Mouse (Mus musculus) right cerebral cortex, postnatal 36 days (tissue): Measurements from ENCODE around the gene Rgs3.

ENCODE experiments used
- DNase-seq, 2 experiments: peaks; one replicate each; pipeline ENCODE4 v3.0.0; 2022; ENCODE audit warnings: low spot score in 2 of 2, mixed read lengths in 1 of 2

Rgs3 gene

DNA sequence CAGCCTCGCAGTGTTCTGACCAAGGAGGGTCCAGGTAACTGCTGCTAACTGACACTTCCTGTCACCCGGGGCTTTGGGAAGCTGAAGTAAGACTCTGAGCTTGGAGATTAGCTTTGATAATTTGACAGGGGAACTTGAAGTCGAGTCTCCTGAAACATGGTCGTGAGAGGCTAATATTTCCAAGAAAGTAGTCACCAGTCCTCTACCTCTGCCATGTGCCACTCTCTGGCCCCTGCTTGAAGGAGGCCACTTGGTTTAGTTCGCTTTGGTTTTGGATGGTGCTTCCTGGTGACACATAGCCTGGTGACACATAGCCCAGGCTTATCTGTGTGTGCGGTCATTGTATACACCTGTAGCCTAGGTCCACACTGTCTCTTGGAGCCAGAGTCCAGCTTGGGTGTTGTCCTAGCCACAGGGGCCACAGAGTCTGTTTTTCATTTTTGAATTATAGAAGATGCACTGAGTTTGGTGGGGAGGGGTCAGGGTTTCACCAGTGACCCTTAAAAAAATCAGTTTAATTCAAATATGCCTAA, at the start of gene Rgs3:
TSS of gene Rgs3 (plus strand) at position 51 of the 533 bp plus-strand sequence.
- no peak for DNase-seq

DNA sequence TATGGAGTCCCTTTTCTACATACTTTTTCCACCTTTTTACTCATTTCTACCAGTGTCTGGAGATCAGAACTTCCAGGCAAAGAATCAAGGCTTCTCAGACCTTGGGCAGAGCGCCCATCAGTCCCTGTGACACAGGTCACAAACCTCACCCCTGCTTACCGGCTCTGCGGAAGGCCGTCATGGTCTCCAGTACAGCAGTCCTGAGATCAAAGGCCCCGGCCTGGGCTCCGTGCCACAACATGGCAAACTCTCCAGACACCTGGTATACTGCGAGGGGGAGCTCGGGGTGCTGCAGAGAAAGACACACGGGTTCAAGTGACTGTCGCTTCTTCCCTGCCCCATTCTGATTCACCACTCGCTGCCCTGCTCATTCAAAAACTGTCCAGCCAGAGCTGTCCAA, 49.7 kb upstream of the Rgs3 start:
- DNase-seq = no peak

DNA sequence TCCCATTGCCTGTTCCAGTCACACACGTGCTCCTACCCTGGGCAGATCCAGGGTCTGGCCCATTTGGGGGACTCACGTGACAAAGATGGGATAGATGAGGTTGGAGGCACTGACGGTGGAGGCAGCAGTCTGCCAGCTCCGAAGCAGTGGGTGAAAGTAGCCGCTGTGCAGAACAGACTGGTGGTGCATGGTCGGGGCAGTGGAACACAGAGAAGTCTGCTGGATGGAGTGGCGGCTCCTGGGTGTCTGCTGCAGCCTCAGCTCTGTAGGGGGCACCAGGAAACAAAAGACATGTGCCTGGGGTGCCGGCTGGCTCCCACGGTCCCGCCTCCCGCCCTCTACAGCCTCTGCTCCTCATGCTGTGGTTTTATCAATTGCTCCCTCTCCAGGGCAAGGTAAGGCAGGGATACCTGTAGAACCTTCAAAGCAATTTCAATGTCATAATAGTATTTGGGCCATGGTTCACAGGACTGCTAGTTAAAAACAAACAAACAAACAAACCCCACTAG, 45.6 kb upstream of the Rgs3 start:
- no peak for DNase-seq

DNA sequence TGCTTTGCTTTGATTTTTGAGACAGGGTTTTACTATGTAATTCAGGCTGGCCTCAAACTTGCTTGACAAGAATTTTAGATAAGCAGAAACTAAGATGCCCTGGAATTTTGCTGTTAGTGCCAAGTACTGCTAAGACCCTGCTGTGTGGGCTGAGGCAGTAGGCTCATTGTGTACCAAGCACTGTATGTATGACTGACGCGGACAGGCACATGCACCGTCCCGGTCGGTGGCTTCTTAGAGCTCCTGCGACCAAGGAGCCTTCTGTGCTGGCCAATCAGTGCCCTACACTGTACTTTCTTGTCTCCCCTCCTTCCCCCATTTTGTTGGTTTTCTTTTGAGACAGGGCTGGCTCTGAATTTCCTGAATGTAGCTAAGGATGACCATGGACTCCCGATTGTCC, 44.7 kb upstream of the Rgs3 start:
- DNase-seq = no peak

DNA sequence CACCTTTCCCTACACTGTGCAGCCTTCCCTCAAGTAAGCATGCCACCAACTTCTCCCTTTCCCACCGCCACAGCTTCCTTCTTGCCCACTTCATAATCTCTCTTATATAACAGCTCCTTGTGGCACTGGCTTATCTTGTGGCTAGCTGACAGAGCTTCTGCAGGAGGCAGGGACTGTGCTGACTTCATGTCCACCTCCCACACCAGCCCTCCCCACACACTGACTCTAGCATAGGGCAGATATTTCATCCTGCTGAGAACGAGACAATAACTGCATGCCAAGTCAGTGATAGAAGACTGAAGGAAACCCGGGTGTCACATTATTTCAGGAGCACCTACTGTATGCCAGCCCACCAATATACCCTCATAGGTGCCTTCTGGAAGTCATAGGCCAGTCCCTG, 44.2 kb upstream of the Rgs3 start:
- no peak for DNase-seq

DNA sequence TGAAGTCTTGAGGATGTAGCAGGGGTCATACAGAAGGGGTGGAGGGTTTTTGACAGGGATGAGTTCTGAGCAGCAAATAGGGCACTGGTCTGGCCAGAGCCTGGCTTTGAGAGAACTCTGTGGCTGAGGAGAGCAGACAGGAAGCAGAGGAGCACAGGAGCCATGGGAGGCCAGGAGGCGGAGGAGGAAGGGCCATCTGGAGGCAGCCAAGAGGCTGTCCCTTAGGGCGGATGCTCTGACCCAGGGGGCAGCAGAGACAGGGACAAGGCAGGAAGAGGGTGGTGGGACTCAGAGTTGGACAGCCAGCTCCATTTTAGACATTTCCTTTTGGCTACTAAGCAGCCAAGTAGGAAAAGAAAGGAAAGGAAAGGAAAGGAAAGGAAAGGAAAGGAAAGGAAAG, 43.6 kb upstream of the Rgs3 start:
- no peak for DNase-seq

DNA sequence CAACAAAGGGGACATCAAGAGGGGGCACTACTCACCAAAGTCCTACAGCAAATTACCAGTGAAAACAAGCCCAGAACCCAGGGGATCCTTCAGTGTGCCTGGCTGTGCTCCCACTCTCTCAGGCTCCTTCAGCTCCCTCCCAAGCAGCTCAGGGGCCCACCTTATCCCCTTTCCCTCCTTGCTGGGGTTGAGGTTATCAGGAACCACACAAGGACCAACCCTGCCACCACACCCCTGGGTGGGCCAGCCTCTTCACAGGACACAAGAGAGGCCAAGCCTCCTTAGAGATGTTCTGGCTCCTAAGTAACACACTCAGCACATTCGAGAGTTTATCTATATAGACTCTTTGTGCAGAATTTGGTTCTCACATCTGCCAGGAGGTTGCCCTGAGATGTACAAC, 43.1 kb upstream of the Rgs3 start:
- no peak for DNase-seq

DNA sequence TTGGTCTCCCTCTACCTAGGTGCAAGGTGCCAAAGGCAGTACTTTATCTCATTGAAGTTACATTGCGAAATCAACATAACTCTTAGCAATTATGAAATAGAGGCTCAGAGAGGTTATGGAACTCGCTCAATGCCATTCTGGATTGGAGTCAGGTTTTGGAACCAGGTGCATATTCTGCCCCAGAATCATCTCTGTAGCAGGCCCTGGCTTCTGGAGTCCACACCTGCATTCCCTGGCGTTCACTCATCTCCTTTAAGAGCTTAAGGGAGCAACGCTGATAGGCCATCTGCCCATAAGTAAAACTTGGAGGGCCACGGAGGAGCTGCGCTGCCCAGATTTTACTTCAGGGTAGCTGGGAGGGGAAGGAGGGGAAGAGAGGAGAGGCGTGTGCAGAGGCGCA, 42.6 kb upstream of the Rgs3 start:
- DNase-seq = no peak

DNA sequence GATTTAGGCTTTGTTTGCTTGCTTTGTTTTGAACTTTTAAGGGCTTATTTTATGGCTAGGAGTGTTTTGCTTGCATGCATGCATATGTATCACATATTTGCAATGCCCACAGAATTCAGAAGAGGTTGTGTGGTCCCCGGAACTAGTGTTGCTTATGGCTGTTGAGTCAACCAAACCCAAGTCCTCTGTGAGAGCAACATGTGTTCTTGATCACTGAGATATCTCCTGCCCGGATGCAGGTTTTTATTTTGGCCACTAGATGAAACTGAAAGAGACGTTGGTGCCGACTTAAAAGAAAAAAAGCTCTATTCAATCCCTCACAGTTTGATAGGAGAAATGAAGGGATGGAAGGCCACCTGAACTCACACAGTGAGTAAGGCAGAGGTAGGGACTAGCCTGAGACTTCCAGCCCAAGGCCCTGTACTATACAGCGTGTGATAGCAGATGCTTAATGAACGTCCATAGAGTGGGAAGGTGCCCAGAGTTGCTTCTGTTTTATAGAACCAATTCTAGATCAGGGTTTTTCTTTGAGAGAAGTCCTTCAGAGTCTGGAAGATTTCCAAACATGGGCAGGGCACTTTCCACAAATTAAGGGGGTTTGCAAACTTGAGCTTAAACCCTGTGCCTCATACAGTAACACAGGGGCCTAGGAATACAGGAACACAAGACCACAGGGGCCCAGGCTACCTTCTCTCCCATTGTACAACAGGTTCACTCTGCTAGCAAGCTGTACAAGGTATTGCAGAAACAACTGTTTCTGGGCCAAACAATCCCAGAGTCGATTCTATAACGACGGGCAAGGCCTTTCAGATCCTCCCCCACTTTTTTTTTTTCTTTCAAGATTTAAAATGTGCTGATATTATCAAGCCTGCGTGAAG, 41.9 kb upstream of the Rgs3 start:
- no peak for DNase-seq

DNA sequence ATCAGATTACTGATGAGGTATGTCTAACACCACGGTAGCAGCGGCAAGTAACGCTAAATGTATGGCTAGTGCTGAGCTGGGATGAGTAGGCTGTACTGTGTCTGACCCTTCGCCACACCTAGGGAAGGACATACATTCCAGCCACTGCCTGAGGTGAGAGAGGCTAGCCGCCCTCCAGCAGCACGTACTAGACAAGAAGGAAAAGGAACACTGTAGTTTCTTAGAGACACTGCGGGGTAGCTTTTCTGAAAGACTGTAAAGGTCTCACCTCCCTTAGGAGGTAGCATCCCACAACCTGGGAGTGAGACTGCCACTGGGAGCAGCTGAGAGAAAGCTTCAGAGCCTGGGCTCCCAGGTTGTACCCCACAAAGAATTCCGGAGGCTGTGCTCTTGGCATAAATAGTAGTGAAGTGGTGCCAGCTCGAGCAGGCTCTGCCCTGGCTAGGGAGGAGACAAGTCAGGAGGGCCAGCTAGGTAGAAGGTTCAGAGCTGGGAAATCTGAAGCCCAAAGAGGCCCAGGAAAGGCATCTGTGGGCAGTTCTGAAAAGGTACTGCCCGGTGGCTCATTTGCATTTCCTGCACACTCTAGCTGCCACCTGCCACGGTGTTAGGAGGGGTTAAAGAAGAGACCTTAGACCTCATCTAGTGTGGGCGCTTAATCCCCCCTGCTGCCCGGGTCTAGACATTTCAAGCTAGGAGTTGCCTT, 41.1 kb upstream of the Rgs3 start:
- no peak for DNase-seq

DNA sequence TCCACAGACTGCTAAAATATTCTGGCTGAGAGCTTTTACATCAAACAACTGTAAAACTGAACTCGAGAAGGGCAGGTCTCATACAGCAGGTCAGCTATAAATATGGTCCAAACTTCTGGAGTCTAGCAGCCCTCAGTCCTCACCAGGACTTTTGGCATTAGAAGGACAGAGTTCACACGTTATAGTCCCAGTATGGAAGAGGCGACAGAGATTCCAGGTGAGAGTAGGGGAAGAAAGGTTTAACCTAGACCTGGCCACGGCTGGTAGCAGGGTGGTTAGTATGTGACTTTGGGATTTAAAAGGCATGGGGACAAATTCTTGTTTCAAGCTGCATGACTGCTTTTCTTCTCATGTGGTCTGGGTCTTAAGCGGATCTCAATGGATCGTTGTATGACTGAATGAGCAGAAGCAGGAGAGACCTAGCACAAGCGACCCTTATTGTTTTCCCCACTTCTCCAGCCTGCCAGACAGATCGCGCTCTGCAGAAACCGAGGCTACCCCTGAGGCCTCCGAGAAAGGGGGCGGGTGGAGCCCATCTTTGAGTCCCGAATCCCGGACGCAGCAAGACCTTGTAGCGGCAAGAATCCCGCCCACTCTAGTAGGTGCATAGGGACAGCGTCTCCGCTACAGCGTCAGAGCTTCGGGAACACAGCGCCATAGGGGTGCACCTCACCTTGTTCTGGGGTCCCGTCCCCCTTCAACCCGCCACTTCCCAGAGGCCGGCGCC, 40.4 kb upstream of the Rgs3 start:
- DNase-seq = no peak

DNA sequence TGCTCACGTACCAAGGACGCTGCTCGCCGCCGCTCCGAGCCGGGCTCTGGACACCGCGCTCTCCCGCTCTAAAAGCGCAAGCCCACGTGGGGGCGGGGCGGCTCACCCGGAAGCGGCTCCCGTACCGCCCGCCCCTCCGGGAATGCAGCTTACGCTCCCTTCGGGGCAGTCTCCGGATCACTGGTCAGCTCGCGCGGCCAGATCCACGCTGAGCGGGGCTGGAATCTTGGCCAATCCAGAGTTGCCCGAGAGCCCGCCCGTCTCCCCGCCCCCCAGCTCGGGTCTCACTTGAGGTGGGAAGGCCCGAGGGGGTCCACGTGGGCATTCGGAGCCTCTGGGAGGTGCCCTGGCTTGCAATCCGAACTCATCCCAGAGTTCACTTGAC, 39.8 kb upstream of the Rgs3 start, which contains the start of gene Alad:
TSS of gene Alad (minus strand) at position 70 of the 385 bp plus-strand sequence.
- DNase-seq = peak; percentile 63 to 68

DNA sequence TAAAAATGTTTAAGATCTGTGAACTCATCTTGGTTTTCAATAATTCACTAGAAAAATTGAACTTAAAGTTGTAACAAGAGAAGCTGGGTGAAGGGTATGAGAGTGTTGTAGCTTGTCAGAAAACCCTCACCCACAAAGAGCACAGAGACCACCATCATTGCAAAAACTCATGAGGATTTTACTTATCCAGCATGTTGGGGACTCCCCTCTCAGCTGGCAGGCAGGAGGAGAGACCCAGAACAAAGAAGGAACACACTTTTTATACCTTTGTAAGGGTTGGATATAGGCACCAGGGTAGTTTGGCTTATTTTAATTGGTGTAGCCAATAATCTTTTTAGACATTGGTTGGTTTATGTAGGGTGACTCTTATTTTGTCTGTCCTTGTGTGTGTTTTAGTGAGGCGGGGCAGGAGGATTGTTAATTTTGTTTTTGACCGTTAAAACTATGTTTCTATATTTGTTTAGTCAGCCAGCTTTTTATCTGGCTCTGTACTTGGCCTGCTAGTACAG, 38.7 kb upstream of the Rgs3 start:
- DNase-seq = no peak

DNA sequence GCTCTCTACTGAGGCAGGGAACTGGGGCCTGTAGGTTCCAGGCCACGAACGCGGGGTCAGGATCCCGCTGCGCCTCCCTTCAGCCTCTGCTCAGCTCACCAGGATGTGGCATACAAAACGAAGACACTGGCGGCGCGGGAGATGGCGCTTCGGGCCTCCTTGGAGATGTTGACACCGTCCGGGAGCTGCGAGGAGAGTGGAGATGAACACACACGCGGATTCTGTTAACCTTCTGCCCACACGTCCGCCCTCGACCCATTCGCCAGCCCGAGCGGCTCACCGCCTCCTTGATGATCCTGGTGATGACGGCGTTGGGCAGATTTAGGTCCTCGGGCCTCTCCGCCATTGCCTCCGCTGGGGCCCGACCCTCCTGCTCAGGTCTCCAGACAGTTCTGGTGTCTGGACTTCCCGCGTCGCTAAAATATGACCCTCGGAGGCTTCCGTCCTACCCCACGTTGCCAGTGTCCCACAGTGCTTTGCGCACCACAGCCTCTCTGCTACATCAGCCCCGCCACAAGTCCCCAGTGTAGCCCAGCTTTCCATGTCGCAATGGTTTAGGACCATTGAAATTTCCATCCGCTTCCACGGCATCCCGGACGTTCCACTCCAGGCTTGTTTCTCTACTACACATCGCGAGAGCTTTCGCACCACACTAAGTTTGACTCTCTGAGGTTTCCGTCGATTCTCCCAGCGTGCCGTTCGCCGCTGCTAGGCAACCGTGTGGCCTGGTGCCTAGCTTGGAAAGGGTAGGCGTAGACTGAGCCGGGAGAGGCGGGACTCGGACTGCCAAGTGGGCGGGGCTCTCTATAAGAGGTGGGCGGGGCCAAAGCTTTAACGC, 34.8 kb upstream of the Rgs3 start, which contains the start of the genes Pole3 and 4933430I17Rik:
TSS of gene Pole3 (minus strand) at position 418 of the 838 bp plus-strand sequence.
TSS of gene 4933430I17Rik (plus strand) at position 719 of the 838 bp plus-strand sequence.
- DNase-seq = peak; percentile 91 to 92

DNA sequence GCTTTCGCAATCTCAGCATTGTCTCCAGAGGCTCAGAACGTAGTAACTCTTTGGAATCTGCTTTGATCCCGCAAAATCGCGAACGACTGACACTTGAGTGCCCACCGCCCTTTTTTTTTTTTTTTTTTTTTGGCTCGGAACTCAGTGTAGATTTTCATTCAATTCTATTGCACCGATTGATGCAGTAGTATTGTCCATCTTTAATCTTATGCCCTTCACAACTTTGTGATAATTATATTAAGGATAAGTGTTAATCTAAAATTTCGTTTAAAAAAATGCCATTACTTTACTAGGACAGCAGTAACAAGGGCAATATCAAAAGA, 34.2 kb upstream of the Rgs3 start:
- DNase-seq = no peak

DNA sequence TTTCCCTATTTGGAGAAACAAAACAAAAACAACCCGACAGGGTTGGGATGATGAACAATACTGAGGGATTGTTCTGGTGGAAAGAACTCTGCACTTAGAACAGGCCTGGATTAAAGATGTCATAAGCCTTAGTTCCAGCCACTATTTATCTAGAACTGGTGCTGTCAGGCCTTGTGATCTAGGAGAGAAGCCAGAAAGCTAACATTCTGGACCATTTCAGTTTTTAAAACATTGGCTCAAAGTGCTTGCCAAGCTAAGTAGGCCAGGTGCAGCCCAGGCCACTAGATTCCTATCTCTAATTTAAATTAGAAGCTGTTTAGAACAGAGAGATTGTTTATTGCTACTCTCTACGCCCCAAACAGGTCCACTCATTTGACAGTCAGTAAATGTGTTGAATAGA, 33.4 kb upstream of the Rgs3 start:
- no peak for DNase-seq

DNA sequence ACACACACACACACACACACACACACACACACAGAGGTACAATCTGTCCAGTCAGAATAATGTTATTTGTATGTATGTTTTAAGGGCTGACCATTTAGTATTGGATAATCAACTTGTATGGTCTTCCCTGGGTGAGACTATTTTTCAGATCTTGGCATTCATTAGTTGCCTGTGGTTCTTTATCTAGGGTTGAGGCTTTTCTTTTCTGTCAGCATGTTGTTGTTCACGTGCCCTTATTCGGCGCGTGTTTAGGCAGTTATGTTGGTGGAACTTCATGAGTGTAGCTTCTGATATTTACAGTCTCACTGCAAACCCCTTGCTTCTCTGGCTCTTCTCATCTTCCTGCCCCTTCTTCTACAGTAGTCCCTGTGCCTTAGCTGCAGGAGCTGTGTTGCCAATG, 32.0 kb upstream of the Rgs3 start:
- no peak for DNase-seq

DNA sequence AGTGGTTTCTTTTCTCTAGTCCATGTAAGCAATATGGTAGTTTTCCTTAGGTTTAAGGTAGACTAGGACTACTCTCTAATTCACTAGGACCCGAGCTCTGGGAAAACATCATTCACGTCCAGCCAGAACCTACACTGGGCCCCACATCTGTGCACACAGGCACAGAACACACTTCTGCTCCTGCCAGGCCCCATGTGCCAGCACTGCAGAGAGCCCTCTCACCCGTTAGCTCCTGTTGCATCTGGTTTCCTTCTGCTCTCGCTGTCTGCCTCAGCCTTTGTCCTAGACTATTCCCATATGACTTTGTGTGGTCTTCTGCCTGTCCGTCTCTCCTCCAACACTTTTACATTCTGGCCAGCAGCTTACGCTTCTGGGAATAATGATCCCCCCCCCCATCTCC, 25.9 kb upstream of the Rgs3 start:
- DNase-seq = no peak

DNA sequence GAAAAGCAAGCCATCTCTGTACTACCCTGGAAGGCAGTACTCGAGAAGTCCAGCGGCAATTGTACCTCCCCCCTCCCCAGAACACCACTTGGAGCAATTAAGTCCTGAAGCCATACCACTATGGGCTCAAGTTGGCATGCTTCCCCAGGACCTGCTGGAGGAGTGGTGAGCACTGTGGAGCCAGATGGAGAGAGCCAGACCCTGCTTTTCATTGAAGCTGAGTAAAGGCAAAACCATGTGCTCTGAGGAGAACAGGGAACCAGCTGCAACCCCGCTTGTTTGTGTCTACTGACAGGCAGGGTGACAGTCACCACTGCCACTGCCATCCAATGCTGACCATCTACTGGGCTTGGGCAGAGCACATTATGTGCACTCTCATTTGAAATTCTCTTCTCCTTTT, 17.8 kb upstream of the Rgs3 start:
- no peak for DNase-seq

DNA sequence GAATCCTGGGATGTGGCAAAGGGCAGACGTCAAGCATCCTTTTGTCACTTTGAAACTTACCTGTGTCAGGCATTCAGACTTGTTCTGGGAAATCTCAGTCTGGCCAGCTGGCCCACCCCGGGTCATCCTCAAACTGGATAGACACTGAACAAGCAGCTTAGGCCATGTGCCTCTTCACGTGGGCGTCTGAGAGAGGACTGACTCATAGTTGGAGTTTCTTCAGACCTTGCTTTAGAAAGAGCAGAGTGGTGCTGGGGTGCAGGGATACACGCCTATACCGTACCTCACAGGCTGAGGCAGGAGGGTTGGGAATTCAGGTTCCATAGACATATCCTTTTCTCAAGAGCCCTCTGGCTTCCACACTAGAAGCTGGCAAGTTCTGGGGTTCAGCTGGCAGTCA, 15.9 kb upstream of the Rgs3 start:
- DNase-seq = no peak

DNA sequence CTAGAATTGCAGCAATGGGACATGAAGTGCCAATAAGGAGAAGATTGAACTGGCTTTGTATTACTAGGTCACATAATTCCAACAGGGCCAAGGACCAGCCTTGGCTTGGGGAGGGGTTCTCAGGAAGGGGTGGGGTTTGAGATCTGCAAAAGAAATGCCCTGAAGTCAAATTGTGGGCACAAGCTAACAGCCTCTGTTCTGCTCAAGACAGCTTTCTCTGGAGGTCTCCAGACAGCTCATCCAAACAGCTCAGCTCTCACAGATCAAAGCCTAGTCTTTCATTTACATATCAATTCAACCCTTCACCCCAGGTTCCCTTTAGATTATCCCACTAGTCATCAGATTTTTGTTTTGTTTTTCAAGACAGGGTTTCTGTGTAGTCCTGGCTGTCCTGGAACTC, 14.8 kb upstream of the Rgs3 start:
- DNase-seq = no peak
